Mouse (Mus musculus) heart, adult 8-10 months (tissue): ENCODE data around the gene Nup85. TPM values are rescaled to one million over a fixed set of nuclear protein-coding genes. Genes with fewer than 3 reads are reported as not detected.

Experiments used
- DNase-seq: peaks from one replicate; pipeline ENCODE4 v3.0.0; 2022; ENCODE audit warnings: low spot score
- total RNA-seq, 4 experiments: library from RNA; stranded (reverse); gene quantifications; 2 replicates each; pipeline ENCODE4 v1.2.4; 2022

Gene Nup85
- total RNA-seq, 4 experiments from 2014 or later = 15.7 to 24.4 (median 19.2) TPM

- DNase-seq = no peak
These were observed 68.0 kb downstream of the Nup85 start for GRCm38 (mm10) chr11:115632247-115632646.

GRCm38 (mm10) chr11:115632862-115633261, 68.6 kb downstream of the Nup85 start:
- no peak for DNase-seq

Other genes starting within 250 kb of the Nup85 start
- under 1 TPM; 0.09 to 0.28 (median 0.25) TPM for gene Ush1g, start 242.4 kb upstream of the Nup85 start, total RNA-seq
- gene Otop3, start 229.7 kb upstream of the Nup85 start, total RNA-seq = not detected
- gene Hid1, start 196.7 kb upstream of the Nup85 start, total RNA-seq = 1 to 10 TPM; 3.4 to 4.3 (median 4.1) TPM
- gene Cdr2l, start 182.5 kb upstream of the Nup85 start, total RNA-seq = 1 to 10 TPM; 4.1 to 5.3 (median 4.8) TPM
- 100 to 1,000 TPM; 139 to 160 (median 146) TPM for gene Mrpl58, start 160.7 kb upstream of the Nup85 start, total RNA-seq
- gene Atp5h, start 144.5 kb upstream of the Nup85 start, total RNA-seq = 1,000 to 10,000 TPM; 2,233 to 2,384 (median 2,275) TPM
- gene Kctd2, start 144.3 kb upstream of the Nup85 start, total RNA-seq = 10 to 100 TPM; 29.3 to 34.0 (median 29.7) TPM
- under 1 TPM in 1 of 4 experiments, not detected in 3; 0.16 TPM for gene Trim80, start 123.9 kb upstream of the Nup85 start, total RNA-seq
- gene Slc16a5, start 102.0 kb upstream of the Nup85 start, total RNA-seq = not detected
- gene Armc7, start 88.8 kb upstream of the Nup85 start, total RNA-seq = 1 to 10 TPM; 1.2 to 2.2 (median 1.9) TPM
- gene Nt5c, start 72.6 kb upstream of the Nup85 start, total RNA-seq = 10 to 100 TPM in 2 of 4 experiments, 1 to 10 TPM in 2; 8.7 to 14.9 (median 10.1) TPM
- gene Jpt1, start 50.0 kb upstream of the Nup85 start, total RNA-seq = 100 to 1,000 TPM; 114 to 126 (median 121) TPM
- gene Sumo2, start 28.2 kb upstream of the Nup85 start, total RNA-seq = 100 to 1,000 TPM; 166 to 179 (median 176) TPM
- 100 to 1,000 TPM in 1 of 4 experiments, 10 to 100 TPM in 3; 80.5 to 101 (median 85.0) TPM for gene Mrps7, start 39.5 kb downstream of the Nup85 start, total RNA-seq
- 10 to 100 TPM; 13.0 to 19.0 (median 15.8) TPM for gene Gga3, start 39.6 kb downstream of the Nup85 start, total RNA-seq
- 10 to 100 TPM; 40.8 to 52.0 (median 45.0) TPM for gene Mif4gd, start 48.5 kb downstream of the Nup85 start, total RNA-seq
- gene Slc25a19, start 63.9 kb downstream of the Nup85 start, total RNA-seq = 10 to 100 TPM; 31.4 to 40.9 (median 34.9) TPM
- gene Grb2, start 144.2 kb downstream of the Nup85 start, total RNA-seq = 100 to 1,000 TPM in 3 of 4 experiments, 10 to 100 TPM in 1; 93.7 to 126 (median 111) TPM
- 100 to 1,000 TPM in 2 of 4 experiments, 10 to 100 TPM in 2; 96.2 to 103 (median 100) TPM for gene Tmem94, start 201.0 kb downstream of the Nup85 start, total RNA-seq
- 10 to 100 TPM; 40.3 to 48.2 (median 44.7) TPM for gene Caskin2, start 249.2 kb downstream of the Nup85 start, total RNA-seq